Mouse (Mus musculus) thymus, postnatal 0 days (tissue): ENCODE measurements around the gene Adcy2. TPM values are rescaled to one million over a fixed set of nuclear protein-coding genes. Genes with fewer than 3 reads are reported as not detected.

ENCODE experiments used
- DNase-seq: peaks from one replicate; pipeline ENCODE4 v3.0.0-alpha.2; 2015; ENCODE audit warnings: low spot score
- polyA plus RNA-seq: library from polyadenylated mRNA; unstranded; fragments of >200 nt; fragmentation: Nextera tagmentation; extraction: Ambion mirVana; gene quantifications from 2 replicates; pipeline ENCODE4 v1.2.1, GENCODE M21; 2015

The Adcy2 gene
- polyA plus RNA-seq, 1 experiment from 2014 or later, result 0.08 TPM

- DNase-seq, result no peak
Measured at GRCm38 (mm10) chr13:68830030-68830759, 169.1 kb downstream of the Adcy2 start.

- no peak for DNase-seq
Measured at GRCm38 (mm10) chr13:68828441-68828840, 170.9 kb downstream of the Adcy2 start.

- DNase-seq, result no peak
Measured at GRCm38 (mm10) chr13:68826461-68826860, 172.9 kb downstream of the Adcy2 start.

GRCm38 (mm10) chr13:68820858-68821579 lies 178.3 kb downstream of the Adcy2 start:
- DNase-seq, result no peak

- DNase-seq, result no peak
Measured at GRCm38 (mm10) chr13:68815704-68816477, 183.4 kb downstream of the Adcy2 start.

GRCm38 (mm10) chr13:68811185-68811584 lies 188.2 kb downstream of the Adcy2 start:
- no peak for DNase-seq

GRCm38 (mm10) chr13:68799777-68800176 lies 199.6 kb downstream of the Adcy2 start:
- no peak for DNase-seq

GRCm38 (mm10) chr13:68793286-68793685 lies 206.1 kb downstream of the Adcy2 start:
- no peak for DNase-seq

GRCm38 (mm10) chr13:68787286-68788061 lies 211.9 kb downstream of the Adcy2 start:
- no peak for DNase-seq

- DNase-seq, result no peak
Measured at GRCm38 (mm10) chr13:68783096-68783495, 216.2 kb downstream of the Adcy2 start.

- no peak for DNase-seq
Measured at GRCm38 (mm10) chr13:68778011-68778672, 221.2 kb downstream of the Adcy2 start.

GRCm38 (mm10) chr13:68773599-68774211 lies 225.6 kb downstream of the Adcy2 start:
- DNase-seq, result no peak

- DNase-seq, result no peak
Measured at GRCm38 (mm10) chr13:68768588-68768987, 230.8 kb downstream of the Adcy2 start.

- DNase-seq, result no peak
Measured at GRCm38 (mm10) chr13:68765896-68766578, 233.3 kb downstream of the Adcy2 start.

- no peak for DNase-seq
Measured at GRCm38 (mm10) chr13:68764614-68765013, 234.7 kb downstream of the Adcy2 start.

GRCm38 (mm10) chr13:68749801-68750200 lies 249.5 kb downstream of the Adcy2 start:
- no peak for DNase-seq

GRCm38 (mm10) chr13:68749370-68749769 lies 250.0 kb downstream of the Adcy2 start:
- no peak for DNase-seq

- DNase-seq, result no peak
Measured at GRCm38 (mm10) chr13:68745426-68745825, 253.9 kb downstream of the Adcy2 start.

GRCm38 (mm10) chr13:68712661-68713060 lies 286.7 kb downstream of the Adcy2 start:
- DNase-seq, result no peak
